Mouse (Mus musculus): Measurements from ENCODE around the gene Mapre3. TPM values are rescaled to one million over a fixed set of nuclear protein-coding genes. Genes with fewer than 3 reads are reported as not detected.
"Not testable (repeated sequence)": the region's sequence is repeated elsewhere in the genome, so short reads cannot be mapped to it uniquely, and the experiment has no call there.

Mapre3 gene
- polyA plus RNA-seq, 1 experiment from 2014 or later = 3.4 TPM

GRCm38 (mm10) chr5:30881839-30882238 lies 67.4 kb downstream of the Mapre3 start:
- not testable (repeated sequence) for DNase-seq (ENCODE audit: low spot score)

GRCm38 (mm10) chr5:30886209-30886608 lies 71.8 kb downstream of the Mapre3 start:
- no peak for DNase-seq (ENCODE audit: low spot score)

DNA sequence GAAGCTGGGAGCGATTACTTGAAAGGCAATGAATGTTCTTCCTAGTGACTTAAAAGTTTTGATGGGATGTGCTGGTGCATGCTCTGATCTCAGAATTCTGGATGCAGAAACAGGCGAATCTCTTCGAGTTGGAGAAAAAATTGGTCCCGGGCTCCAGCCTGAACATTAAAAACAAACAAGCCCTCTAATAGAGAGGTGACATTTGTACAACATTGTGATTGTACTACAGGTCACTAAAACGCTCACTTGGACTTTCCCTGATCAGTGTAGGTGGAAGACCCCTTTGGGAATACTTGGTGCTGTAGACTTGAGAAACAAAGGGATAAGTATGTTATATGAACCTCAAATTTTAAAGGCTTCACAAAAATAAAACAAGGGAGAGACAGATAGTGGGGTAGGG lies 72.3 kb downstream of the Mapre3 start:
- no peak for DNase-seq (ENCODE audit: low spot score)

- peak; percentile 92 for DNase-seq (ENCODE audit: low spot score)
These were observed 72.9 kb downstream of the Mapre3 start for GRCm38 (mm10) chr5:30887331-30887761.

- DNase-seq (ENCODE audit: low spot score) = peak; percentile 95
These were observed 73.5 kb downstream of the Mapre3 start for GRCm38 (mm10) chr5:30887858-30888336.

- peak; percentile 96 for DNase-seq (ENCODE audit: low spot score)
These were observed 74.1 kb downstream of the Mapre3 start, which contains the start of gene Agbl5 for GRCm38 (mm10) chr5:30888337-30889087. Agbl5 (plus strand) TSS chr5:30888694.

DNA sequence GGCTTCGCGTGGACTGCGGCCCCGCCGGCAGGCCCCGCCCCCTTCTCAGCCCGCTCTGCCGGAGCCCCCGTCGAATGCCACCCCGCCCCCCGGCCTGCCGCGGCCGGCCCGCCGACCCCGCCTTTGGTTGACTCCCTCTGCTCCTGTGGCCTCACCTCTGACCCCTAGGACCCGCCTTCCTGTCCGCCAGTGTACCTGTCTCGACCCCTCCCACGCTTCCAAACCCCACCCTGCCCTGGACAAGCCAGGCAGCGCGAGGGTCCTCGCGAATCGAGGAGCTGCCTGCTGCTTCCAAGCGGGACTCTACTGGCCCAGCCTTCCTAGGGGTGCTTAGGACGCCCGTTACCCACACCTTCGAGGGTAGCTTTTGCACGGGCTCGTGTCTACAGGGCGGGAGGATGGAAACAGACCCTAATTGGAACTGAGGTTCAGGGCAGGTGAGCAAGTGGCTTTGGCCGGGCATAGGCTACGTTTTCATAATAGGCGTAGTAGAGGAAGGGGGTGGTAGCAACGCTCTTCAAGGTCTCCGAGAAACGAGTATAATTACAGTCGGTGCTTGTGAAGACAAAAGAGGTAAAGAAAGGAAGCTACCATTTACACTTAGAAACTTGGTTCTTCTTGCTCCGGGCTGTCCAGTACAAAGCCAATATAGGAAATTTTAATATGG lies 74.8 kb downstream of the Mapre3 start:
- DNase-seq (ENCODE audit: low spot score) = no peak

GRCm38 (mm10) chr5:30890375-30890774 lies 75.9 kb downstream of the Mapre3 start:
- DNase-seq (ENCODE audit: low spot score) = no peak

DNA sequence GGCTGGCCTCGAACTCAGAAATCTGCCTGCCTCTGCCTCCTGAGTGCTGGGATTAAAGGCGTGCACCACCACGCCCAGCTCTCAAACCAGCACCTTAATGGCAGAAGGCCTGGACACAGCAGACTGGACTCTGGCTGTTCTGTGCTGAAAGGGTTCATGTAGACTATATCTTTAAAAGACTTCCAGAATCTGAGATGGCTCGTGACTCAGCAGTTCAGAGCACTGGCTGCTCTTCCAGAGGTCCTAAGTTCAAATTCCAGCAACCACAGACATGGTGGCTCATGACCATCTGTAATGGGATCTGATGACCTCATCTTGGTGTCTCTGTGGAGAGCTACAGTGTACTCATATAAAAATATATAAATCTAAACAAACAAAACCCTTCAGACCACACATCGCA lies 87.4 kb downstream of the Mapre3 start:
- no peak for DNase-seq (ENCODE audit: low spot score)

GRCm38 (mm10) chr5:30907413-30908059 lies 93.1 kb downstream of the Mapre3 start, which contains the start of gene Ost4:
Ost4 (minus strand) TSS chr5:30907788.
- DNase-seq (ENCODE audit: low spot score) = peak; percentile 98

- DNase-seq (ENCODE audit: low spot score) = peak; percentile 12
These were observed 94.2 kb downstream of the Mapre3 start for GRCm38 (mm10) chr5:30908426-30909299.

GRCm38 (mm10) chr5:30909300-30909659 lies 94.8 kb downstream of the Mapre3 start:
- no peak for DNase-seq (ENCODE audit: low spot score)

DNA sequence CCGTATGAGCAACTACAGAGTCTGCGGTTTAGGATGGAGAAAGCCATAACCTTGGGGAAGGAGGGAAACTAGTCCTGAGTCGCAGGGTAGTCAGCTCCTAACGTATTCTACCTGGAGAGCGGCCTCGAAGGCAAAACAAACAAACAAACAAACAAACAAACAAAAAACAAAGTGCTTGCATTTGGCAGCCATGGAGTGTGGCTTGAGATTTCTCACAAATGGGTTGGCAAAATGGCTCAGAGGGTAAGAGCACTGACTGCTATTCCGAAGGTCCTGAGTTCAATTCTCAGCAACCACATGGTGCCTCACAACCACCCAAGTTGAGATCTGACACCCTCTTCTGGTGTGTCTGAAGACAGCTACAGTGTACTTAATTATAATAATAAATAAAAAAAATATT lies 95.4 kb downstream of the Mapre3 start:
- DNase-seq (ENCODE audit: low spot score) = no peak

GRCm38 (mm10) chr5:30910481-30910880 lies 96.0 kb downstream of the Mapre3 start:
- DNase-seq (ENCODE audit: low spot score) = no peak

- DNase-seq (ENCODE audit: low spot score) = no peak
These were observed 97.7 kb downstream of the Mapre3 start for GRCm38 (mm10) chr5:30912156-30912555.

- peak; percentile 50 for DNase-seq (ENCODE audit: low spot score)
These were observed 98.8 kb downstream of the Mapre3 start, which contains the start of gene Emilin1 for GRCm38 (mm10) chr5:30913060-30913841. Emilin1 (plus strand) TSS chr5:30913402.

DNA sequence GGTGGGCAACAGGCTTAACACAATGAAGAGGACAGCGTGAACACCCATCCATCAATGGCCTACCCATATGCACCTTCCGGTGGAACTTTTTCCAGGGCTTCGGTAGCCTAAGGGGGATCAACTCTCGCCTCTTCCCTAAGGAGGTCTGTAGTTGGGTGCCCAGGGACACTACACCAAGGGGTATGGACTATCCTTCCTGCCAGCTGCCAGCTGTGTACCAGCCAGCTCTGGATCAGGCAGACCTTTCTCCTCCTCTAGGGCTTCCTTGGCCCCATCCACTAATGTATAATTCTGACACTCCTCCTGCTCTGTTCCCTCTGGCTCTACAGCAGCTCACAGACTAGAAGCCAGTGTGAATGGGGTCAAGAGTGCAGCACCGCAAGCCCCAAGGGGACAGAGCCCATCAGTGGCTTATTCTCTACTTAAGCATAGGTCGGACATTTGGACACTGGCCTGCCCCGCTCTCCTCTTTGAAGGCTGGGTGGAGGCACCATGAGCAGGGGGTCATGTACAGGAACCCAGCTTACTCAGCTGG lies 99.7 kb downstream of the Mapre3 start:
- DNase-seq (ENCODE audit: low spot score) = peak; percentile 15

- DNase-seq (ENCODE audit: low spot score) = no peak
These were observed 100.4 kb downstream of the Mapre3 start for GRCm38 (mm10) chr5:30914849-30915248.

- DNase-seq (ENCODE audit: low spot score) = peak; percentile 46
These were observed 101.0 kb downstream of the Mapre3 start for GRCm38 (mm10) chr5:30915456-30915855.

All from thymus, postnatal 0 days (tissue).